Mouse (Mus musculus): Measurements from ENCODE around the gene Olfr1369-ps1.

Olfr1369-ps1 gene

GRCm38 (mm10) chr13:21168371-21169011 is 57.2 kb downstream of the Olfr1369-ps1 start:
- no peak for ATAC-seq (ENCODE audit: insufficient number of reproducible peaks, low FRiP score, low TSS enrichment)
